Mouse (Mus musculus) cerebellum, adult (tissue): ENCODE data around the gene Slc35c1.

Source experiments
- ATAC-seq: cut with Nextera tagmentation; 2 replicates; pipeline ENCODE4 v1.9.2; 2017; ENCODE audit warnings: mild to moderate bottlenecking, moderate library complexity, mixed read lengths; ENCODE audit not compliant: insufficient number of reproducible peaks, low FRiP score, low TSS enrichment

Slc35c1 gene

GRCm38 (mm10) chr2:92438567-92438966 lies 21.8 kb downstream of the Slc35c1 start:
- ATAC-seq: no peak

DNA sequence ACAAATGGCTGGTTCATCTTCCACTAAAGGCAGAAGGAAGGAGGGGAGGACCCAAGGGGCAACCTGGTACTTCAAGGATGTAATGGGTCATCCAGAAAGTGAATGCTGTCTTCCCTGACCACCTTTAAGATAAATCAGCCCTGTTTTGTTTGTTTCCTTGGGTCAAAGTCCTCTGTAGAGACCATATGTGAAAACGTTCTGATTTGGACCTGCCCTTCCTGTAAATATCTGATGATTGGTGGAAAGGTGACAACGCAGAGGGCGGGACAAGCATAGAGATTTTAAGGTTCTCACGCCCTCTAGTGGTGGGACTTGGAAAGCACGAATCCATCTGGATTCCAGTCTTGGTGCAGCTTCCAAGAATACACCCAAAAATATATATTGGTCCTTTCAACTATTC lies 22.5 kb downstream of the Slc35c1 start:
- no peak for ATAC-seq

DNA sequence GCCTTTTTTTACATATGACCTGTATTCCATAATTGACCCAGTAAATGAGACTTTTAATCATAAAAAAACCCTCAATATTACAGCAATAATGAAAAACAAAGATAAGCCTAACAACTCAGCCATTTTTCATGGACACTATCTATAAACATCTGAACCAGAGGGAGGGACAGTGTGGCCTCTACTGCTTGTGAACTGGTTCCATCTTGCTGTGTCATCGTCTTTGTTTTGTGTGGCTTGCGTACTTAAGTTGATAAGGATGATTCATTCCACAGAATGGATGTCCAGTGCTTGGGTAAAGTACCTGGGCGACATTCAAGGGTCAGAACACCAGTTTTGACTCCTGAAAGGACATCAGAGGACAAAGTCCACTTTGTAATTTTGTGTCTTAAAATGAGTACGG lies 23.0 kb downstream of the Slc35c1 start:
- no peak for ATAC-seq

- ATAC-seq: no peak
Observed at GRCm38 (mm10) chr2:92435023-92435422, 25.3 kb downstream of the Slc35c1 start.

DNA sequence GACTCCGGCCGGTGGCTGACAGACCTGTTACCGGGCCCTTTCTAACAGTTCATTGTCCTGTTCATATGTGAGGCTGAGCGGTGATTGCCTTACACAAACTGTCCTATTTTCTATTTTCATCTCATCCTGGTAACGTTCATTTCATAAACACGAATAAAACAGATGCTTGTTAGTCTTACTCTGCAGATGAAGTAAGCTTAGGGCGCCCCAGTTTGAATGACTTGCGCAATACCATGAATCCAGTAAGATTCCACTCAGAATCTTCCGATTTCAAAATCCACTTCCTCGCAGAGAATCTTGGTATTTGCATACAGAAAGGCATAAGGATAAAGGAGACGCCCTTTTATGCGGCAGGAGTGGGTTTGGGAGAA lies 26.0 kb downstream of the Slc35c1 start:
- no peak for ATAC-seq

- peak; percentile 91 for ATAC-seq
Observed at GRCm38 (mm10) chr2:92433578-92434374, 26.6 kb downstream of the Slc35c1 start, which contains the start of gene Cry2. Gene Cry2, minus strand, starts transcription at chr2:92434043.

DNA sequence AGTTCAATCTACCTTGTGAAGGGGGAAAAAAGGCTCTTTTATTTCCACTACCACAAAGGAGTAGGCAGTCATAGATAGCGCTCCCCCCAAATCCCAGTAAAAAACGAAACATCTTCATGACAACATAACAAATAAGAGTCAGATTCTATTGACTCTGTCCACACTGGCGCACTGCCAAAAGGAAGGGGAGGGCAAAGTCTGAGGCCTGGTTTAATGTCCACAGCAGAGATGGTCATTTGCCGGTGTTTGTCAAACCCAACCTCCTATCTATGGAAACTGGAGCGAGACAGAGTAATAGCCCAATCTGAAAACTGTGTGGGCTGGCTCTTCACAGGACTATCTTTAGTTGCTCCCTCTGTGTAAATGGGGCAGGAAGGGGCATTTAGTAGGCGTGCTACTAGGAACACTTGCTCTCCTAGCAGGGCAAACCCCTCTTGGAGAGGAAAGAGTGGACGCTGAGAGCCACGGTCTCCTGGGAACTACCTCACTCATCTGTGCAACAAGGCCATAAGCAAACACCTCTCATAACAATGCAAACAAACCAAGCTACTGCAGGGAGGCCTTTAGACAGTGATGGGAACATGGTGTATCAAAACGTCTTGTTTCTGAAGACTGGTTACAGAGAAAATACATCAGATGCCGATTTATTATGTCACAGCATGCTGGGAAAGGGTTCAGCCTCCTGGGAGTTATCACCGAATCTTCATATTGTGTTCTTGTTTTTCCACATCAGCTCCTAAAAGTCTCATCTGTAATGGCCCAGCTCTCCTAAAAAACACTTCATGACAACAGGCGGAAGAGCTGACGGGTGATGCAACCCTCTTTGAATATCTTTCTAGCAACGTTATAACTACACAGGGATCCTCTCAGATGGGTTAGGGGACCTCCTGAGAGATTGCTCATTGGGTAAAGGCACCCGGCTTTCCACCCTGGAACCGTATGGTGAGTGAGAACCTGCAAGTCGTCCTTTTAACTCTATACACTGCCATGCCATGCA lies 27.7 kb downstream of the Slc35c1 start:
- no peak for ATAC-seq

DNA sequence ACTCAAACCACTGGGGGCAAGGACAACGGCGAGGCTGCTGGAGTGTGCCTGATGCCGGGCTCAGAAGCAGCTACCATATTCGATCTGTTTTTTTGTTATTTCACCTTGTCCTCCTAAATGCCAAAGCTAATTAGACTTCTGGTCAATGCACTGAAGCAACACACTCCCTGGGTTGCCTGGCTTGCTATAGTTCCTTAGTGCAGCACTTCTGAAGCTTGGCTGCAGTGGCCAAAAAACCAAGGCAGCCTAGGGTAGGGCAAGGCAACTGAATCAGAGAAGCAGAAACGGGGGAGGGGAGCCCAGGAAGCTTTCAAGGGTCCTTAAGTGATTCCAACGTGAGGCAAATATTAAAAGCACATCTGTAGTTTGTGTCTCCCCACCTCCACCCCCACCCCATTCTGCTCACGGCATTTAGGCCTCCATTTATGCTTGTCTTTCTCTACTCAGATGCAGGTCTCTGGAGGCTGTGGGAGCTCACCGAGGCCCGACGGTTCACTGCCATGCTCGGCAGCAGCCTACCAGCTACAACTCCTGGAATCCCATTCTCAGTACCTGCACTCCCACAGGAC lies 28.6 kb downstream of the Slc35c1 start:
- no peak for ATAC-seq

GRCm38 (mm10) chr2:92430723-92431541 lies 29.4 kb downstream of the Slc35c1 start:
- ATAC-seq: no peak

GRCm38 (mm10) chr2:92430089-92430488 lies 30.2 kb downstream of the Slc35c1 start:
- no peak for ATAC-seq

GRCm38 (mm10) chr2:92427882-92428281 lies 32.5 kb downstream of the Slc35c1 start:
- peak; percentile 82 for ATAC-seq

GRCm38 (mm10) chr2:92426426-92426825 lies 33.9 kb downstream of the Slc35c1 start:
- no peak for ATAC-seq

DNA sequence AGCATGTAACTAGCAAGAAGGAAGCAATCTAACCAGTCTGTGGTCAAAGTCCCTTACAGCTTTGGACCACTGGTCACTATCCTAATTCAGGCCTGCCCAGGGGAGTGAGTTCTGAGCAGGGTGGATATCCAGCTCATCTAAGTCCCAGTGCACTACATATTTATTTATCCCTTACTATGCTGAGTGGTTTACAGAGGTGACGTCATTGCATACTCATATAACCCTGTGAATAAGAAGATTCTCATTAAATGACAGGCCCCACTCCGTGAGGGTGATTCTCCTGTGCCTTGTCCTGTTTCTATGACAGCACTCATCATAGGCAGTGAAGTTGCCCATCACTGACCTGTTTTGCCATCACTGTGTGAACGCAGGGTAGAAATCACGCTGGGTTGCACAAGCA lies 35.0 kb downstream of the Slc35c1 start:
- no peak for ATAC-seq

- no peak for ATAC-seq
Observed at GRCm38 (mm10) chr2:92424462-92425308, 35.7 kb downstream of the Slc35c1 start.

DNA sequence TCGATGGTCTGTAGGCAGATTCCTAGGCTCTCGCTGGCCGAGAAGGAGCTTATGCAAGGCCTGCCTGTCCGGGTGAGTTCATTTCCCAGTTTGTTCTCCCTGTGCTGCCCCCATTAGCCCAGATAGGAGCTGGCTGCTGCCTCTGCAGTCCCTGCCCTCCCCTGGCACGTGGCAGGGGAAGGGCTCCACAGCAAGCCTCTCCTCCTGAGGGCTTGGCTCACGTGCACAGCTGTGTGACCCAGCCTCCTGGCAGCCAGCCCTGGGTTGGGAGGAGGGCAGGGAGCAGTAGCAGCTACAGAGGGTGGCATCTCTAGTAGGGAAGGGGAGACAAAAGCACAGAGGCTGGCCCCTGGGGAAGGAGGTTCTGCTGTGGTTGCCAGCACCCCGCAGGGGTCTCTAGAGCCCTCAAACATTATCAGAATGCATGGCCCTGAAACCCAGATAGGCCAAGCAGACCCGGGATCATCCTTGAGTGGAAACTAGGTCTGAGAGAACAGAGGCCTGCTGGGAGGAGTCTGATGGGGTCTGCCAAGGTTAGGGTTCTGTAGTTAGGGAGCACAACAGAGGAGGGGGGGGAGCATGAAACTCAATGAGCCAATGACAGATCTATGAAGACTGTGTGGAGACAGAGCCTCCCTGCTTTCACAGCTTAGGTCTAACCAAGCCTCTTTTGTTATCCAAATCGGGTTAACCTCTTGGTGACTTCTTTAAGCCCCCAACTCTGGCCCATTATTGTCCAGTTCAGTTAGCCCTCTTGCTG lies 36.5 kb downstream of the Slc35c1 start:
- ATAC-seq: peak; percentile 27

DNA sequence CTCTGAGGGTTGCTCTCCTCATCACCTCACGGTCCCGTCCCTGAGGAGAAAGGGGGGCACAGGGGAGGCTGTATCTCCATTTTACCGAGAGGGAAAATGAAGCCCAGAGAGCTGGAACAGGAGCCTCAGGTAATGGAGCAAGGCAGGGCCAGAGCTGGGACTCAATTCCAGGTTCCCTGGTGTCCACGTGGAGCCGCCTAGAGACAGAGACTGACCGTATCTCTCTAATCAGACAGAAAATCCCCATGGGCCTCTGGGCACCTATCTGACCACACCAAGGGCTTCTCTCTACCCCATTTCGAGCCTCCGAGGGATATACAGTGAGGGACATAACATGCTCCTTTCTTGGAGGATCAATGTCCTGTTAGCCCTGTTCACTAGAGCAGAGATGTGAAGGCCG lies 37.2 kb downstream of the Slc35c1 start:
- ATAC-seq: no peak

- peak; percentile 27; the same call in 1 of the 2 replicates for ATAC-seq
Observed at GRCm38 (mm10) chr2:92422388-92423135, 37.8 kb downstream of the Slc35c1 start.
